Mouse (Mus musculus) frontal cortex, postnatal 36 days (tissue): Measurements from ENCODE around the gene Ncoa3.

ENCODE experiments used
- DNase-seq, 2 experiments: peaks; one replicate each; pipeline ENCODE4 v3.0.0; 2022; ENCODE audit warnings: low spot score in 2 of 2

Ncoa3 gene

DNA sequence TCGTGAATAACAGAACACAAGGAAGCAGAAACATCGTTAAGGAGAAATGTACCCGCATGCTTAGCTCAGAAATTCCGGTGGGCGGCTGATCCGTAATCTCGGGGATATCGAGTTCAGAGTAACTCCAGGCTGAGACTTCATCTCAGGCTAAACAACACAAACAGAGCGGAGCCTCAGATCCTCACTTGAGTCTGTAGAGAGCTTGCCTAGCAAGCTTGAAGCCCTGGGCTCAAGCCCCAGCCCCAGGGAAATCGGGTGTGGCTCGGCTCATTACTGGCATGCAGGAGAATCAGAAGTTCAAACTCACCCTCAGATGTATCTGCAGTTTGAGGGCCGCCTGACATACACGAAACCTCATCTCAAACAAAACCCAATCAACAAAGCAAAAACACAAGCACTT lies 22.5 kb upstream of the Ncoa3 start:
- no peak for DNase-seq

DNA sequence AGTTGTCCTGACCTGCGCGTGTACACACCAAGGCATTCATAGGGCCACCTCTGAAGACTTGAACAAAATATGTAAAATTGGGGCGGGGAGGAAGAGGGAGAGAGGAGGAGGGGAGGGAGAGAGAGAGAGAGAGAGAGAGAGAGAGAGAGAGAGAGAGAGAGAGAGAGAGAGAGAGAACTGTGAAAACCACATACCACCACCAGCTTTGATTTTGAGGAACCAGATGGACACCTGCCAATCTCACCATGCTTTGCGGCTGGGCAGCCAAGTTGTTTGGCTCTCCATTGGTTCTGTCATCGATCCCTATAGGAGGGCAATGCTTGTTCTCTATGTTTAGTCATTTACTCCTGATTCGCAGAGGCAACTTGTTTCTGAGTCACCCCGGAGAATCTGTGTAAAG lies 21.7 kb upstream of the Ncoa3 start:
- no peak for DNase-seq

DNA sequence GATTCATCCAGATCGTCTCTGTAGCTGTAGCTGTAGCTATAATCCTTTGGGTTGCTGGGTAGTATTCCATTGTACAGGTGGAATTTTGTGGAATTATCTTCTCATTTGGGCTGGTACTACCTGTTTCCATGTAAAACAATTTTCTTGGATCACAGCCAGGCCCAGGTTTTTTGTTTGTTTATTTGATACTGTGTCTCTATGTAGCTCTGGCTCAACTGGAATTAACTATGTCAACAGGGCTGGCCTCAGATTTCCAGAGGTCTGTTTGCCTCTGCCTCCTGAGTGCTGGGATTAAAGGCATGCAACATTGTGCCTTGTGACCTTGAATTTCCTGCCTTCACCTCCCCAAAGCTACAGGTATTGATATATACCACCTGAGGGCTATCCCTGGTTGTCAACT lies 18.1 kb upstream of the Ncoa3 start:
- DNase-seq = no peak

DNA sequence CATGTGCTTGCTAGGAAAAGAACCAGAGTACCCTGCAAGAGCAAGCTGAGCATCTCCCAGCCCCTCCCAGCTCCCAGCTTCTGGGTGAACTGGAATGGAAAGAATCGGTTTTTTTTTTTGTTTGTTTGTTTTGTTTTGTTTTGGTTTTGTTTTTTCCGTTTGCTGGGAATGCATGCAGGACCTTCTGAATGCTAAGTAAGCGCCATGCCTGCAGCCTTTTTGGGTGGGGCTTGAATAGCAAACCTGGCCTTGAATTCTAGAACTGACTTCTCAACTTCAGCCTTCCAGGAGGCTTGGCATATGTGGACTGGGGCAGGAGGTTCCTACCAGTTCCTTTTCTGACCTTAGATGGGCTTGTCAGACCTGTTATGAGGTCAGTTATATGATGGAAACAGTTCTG lies 16.2 kb upstream of the Ncoa3 start:
- no peak for DNase-seq

DNA sequence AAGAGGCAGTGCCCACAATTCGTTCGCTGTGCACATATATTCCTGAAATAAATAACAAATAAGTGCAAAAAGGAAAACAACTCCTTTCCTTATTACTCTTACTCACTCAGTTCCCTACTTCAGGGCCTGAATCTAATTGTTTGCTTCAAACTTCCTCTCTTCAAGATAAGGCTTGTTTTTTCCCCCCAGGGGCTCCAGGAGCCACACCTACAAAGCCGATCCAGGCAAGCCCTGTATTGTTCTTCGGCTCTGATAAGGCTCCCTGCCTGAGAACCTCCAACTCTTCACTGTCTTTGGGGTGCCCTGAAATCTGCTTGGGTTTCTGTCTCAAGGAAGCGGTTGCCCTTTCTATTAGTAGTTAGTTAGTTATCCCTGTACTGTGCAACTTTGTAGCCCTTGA lies 15.6 kb upstream of the Ncoa3 start:
- no peak for DNase-seq

DNA sequence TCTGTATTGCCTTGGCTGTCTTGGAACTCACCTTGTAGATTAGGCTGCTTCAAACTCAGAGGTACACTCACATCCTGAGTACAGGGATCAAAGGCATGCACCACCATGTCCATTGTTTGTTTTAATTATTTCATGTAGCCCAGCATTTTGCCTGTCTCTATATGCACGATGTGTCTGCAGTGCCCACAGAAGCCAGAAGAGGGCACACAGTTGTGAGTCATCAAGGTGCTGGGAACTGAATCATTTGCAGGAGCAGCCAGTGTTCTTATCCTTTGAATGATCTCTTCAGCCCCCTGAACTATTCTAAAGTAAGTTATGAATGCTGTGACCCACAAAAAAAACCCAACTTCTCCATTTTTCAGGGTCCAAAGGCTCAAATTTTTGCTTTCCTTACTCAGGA lies 14.3 kb upstream of the Ncoa3 start:
- DNase-seq = no peak

DNA sequence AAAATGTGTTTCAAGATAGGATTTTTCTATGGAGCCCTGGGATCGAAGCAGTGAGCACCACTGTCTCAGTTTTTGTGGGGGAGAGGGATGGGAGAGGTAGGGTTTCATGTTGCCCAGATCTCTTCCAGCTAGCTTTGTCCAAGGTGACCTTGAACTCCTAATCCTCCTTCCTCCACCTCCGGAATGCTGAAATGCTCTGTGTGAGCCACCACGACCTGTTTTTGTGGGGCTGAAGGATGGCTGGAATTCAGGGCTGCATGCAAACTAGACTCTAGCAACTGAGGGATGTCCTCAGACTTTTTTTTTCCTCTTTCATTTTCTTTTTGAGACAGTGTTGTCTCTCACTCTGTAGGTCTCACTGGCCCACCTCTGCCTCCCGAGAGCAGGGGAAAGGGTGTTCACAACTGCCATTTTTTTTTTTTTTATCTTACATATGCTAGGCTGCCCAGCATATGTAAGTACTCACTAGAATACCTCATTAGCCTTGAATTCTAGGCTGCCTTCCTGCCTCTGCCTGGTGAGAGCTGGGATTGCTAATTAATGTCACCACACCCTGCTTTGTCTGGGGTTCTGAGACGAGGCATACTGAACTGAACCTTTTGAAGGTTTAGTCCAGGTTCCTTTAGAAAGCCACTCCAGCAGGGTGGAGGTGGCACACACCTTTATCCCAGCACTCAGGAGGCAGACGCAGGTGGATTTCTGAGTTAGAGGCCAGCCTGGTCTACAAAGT lies 11.0 kb upstream of the Ncoa3 start:
- no peak for DNase-seq

DNA sequence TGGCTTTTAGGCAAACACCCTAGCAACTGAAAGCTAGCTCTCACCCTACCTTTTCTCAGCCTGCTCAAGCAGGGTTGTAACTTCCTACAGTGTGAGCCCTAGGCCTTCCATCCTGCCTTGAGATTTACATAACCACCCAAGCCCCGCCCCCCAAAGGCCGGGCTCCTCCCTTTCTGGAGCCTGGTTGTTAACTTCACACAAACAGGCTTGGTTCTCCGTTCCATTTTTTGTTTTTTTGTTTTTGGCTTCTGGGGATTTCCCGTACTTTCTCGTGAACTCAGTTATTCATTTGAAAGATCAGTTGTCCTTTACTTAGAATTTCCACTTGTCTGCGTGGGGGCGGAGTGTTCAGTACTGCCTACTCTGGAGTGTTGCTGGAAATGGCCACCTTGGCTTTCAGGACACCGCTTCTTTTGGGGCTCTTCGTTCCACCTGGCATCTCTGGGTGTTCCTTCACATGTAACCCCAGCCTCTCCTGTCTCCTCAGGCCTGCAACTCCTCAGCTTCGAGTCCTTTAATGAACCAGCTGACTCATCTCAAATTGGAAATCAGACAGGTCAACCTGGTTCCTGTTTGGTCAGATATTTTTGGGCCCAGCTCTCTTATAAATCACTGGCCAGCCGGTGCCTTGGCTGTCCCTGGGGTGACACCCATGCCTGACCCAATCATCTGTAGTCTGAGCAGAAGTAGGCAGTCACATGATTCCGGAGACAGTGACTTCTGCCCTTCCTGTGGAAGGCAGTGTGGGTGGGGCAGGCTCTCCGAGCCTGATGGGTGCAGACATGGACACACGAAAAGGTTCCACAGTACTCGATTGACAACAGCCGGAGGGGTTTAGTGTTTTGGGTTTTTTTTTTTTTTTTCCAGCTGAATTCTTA lies 9.7 kb upstream of the Ncoa3 start:
- no peak for DNase-seq

DNA sequence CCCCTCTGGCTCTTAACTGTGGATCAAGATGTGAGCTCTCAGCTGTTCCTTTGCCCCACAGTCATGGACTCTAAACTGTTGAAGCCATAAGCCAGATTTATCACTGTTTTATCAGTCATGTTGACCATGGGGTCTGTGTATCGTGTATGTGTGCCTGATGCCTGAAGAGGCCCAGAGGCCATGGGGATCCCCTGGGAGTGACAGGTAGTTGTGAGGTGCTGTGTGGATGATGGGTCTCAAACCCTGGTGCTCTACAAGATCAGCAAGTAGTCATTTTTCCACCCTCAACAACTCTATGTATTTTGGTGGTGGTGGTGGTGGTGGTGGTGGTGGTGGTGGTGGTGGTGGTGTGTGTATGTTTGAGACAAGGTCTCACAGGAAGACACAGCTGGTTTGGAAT lies 8.1 kb upstream of the Ncoa3 start:
- DNase-seq = no peak

DNA sequence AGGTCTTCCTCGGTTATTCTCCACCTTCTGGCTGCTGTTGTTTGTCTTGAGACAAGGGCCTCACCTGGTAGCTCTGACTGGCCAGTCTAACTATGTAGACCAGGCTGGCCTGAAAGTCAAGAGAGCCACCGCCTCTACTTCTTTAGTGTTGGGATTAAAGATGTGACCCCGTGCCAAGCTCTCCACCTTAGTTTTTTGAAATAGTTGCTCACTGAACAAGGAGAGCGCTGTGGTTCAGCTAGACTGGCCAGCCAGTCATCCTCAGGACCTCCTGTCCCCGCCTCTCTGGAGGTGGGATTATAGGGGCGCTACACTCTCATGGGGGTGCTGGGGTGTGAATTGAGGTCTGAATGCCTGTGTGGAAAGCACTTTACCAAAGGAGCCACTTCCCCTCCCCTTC lies 7.5 kb upstream of the Ncoa3 start:
- DNase-seq = no peak

DNA sequence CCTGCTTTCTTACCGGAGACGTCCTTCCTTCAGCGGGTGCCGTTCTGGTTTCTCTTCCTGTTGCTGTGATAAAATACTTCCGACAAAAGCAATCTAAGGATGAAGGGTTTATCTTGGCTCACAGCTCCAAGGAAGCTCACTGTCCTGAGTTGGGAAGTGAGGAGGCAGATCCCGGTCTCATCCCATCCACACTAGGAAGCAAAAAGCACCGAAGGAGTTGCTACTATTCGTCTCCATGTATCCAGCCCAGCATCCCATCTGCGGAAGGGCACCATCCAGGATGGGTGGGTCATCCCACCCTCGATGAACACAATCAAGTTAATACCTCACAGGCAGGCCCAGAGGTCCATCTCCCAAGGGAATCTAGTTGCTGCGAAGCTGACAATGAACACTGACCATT lies 6.9 kb upstream of the Ncoa3 start:
- DNase-seq = no peak

DNA sequence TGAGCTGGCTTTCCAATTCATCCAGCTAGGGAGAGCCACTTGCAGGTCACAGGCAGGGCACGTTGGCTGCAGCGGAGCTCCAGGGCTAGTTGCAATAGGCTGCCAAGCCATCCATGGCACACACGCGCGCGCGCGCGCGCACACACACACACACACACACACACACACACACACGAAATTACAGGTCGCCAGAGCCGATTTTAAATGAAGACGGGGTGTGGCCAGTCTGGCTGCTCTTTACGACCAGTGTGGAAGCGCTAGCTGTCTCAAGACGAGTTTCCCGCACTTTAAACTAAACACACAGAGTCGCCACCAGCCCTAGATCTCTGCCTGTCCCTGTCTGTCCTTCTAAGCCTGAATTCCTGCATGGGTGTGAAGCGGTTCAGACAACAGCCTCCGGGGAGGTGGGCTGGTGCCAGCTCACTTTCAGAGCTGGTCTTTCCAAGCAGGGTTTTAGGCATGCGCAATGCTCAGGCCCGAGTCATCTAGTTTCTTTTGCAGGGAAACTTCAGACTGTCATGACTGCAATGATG lies 5.4 kb upstream of the Ncoa3 start:
- DNase-seq = peak; percentile 75 to 83

DNA sequence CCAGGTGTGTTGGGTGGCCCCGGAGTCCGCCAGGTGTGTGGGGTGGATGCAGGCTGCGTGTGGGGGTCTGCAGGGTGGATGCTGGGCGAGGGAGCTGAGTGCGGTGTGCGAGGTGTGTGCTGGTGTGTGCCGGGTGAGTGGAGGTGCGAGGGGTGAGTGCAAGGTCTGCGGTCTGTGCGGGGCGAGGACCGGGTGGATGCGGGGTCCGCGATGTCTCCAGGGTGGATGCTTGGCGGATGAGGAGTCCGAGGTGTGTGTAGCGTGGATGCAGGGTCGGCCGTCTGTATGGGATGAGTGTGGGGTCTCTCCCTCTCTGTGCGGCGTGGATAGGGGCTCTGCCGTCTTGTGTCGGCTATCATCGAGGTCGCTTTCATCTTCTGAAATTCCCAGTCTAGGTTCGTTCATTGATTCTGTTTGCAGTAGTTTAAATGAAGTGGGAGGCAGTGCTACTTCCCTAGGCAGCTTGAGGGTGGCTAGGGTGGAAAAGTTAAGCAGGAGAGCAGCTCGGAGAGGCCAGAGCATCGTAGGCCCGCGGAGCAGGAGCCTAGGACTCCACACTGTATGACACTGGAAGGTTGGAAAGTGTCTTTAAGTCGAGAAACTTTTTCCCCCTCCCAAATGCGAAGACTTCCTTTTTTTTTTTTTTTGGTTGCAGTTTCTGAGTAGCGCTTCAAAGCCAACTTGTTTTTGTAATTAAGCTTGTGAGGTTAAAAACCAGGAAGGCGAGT lies 901 bp downstream of the Ncoa3 start:
- peak in 1 of 2 experiments; percentile 15 for DNase-seq

DNA sequence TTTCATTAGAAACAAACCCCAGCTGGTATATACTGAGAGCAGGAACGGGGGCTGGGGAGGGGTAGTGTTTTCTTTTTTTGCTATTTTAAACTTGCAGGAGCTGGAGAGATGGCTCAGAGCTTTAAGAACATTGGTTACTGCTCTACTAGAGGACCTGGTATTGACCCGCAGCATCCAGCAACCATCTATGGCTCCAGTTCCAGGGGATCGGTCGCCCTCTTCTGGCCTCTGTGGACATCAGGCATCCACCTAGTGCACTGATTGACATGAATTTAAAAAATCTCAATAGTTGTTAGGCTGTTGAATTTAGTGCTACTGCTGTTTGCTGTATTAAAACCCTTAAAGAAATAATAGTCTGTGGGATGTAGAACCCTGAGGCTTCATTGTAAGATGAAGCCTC lies 1.9 kb downstream of the Ncoa3 start:
- DNase-seq = no peak

DNA sequence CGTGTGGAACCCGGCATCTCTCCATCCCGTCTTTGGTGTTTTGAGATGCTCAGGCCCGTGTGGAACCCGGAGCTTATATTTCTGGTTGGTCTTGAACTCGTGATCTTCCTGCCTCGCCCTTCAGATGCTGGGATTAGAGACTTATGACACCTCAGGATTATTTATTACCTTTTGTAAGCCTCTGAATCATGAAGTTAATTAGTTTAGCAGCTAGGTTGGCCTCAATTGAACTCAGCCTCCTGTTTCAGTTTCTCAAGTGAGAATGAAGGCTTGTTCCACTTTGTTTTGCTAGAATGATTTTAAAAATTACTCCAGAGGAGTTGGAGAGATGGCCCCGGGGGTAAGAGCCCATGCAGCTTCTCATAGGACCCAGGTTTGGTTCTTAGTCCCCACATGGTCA lies 3.3 kb downstream of the Ncoa3 start:
- DNase-seq = no peak

DNA sequence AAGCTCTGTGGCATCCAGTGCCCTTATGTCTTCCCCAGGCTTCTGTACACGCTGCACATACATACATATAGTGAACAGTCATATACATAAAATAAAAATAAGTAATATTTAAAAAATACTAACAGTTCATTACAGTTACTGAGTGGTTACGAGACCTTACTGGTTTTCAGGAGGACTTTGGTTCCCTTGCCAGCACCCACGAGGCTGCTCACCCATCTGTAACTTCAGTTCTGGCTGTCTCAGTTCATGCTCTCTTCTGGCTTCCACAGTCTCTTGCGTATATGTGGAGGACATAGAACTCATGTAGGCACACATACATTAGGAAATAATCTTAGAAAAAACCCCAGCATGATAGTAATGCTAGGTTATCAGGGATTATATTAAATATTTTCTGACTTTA lies 3.7 kb downstream of the Ncoa3 start:
- no peak for DNase-seq

DNA sequence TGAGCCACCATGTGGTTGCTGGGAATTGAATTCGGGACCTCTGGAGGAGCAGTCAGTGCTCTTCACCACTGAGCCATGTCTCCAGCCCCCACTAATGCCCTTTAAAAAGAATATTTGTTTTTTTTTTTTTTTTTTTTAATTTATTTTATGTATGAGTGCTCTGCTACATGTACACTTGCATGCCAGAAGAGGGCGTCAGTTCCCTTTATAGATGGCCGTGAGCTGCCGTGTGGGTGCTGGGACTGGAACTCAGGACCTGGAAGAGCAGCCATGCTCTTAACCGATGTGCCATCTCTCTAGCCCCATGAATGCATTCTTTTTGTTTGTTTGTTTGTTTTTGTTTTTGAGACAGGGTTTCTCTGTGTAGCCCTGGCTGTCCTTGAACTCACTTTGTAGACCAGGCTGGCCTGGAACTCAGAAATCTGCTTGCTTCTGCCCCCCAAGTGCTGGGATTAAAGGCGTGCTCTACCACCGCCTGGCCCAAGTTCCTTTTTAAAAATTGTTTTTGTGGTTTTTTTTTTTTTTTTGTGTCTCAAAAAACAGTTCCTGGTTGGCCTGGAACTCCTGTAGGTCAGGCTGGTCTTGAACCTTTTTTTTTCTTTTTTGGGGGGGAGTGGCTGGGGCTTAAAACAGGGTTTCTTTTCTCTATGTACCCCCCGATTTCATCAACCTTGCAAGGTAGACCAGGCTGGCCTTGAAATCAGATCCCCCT lies 5.0 kb downstream of the Ncoa3 start:
- DNase-seq = no peak

DNA sequence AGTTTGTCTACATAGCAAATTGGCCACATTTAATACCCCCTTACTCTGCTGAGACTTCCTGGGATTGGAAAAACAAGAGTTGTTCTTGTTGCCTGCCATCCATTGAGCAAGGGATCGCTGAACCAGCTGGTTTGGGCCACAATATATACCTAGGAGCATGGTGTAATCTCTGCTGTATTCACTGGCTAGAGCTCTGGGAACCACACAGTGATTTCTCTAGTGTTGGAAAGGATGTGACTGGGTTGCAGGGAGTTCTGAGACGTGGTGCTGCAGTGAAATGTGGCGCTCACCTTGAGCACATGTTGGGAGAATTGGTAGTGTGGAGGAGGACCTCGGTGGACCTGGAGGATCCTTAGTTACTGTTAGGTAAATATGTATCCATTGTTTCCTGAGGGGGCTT lies 6.5 kb downstream of the Ncoa3 start:
- no peak for DNase-seq

DNA sequence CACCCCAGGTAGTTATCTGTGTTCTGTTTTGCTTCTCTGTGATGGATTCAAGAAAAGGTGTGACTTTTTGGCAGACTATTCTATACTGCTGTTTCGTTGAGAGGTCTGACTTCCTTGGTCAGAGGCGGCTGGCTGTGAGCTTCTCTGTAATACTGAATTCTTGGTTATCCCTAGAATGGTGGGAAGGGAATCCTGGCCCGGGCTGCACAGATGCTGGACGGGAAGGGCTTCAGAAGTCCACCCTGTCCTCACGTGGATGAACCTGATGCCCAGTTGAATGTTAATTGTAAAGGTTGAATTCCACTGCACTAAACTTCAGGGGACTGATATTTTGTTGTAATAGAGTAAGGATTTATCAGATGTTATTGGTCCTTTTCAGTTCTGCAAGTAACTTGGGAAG lies 7.4 kb downstream of the Ncoa3 start:
- no peak for DNase-seq

DNA sequence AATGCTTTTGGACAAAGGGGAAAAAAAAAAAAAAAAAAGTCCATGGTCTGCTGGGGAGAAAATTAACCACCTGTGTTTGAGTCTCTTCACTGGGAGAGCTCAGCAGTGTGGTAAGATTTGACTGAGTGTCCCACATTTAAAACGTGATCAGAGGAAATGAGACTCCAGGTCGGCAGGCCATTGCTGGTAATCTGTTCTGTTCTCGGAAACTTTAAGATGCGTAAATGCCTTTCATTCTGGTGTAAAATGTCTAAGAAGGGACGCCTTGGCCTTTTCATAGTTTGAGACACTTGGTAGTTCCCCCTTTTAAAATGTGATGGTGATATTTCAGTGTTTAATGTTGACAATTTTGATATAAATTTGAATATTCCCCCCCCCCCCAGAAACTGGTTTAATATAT lies 7.8 kb downstream of the Ncoa3 start:
- DNase-seq = no peak

DNA sequence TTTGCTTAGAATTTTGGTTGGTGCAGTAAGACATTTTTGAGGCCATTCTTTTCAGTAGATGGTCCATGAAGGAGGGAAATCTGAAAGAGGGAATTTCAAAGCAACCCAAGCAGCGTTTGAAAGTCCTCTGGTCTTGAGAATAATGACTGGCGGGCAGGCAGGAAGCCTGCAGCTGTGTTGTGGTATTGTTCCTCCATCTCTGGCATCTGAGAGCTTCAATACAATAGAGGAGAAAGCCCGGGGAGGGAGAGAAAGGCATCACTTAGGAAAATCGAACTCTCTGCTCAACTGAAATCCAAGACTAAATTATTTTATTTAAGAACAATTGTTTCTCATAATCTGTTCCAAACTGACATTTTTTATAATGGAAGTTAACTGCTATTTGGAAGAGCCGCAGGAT lies 8.3 kb downstream of the Ncoa3 start:
- DNase-seq = no peak

DNA sequence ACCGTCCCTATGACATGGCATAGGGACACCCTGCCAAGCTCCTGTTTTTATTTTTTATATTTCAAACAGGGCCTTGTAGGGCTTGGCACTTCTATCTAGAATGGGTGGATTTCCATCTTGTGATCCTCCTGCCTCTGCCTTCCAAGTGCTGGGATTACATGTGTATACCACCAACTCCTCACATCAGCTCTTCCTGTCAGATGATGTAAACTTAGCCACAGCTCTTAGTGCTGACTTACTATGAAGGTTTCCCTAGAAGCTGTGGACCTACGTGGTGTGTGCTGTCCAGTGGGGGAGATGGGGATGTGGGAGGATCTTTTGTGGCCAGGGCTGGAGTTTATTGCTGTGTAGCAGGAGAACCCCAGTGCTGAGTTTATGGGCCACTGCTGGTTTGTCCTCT lies 8.9 kb downstream of the Ncoa3 start:
- DNase-seq = no peak
